Mouse (Mus musculus) heart, adult 2 months (tissue): ENCODE data around the gene Slc35f3.

Source experiments
- CTCF ChIP-seq: fragments of 200-600 bp; IDR thresholded peaks from 2 replicates; pipeline ENCODE4 v1.8.1; 2022; ENCODE audit warnings: antibody characterized with exemption, mild to moderate bottlenecking, moderate library complexity
- EP300 ChIP-seq: fragments of 200-500 bp; IDR thresholded peaks from 2 replicates; pipeline ENCODE4 v1.6.1; 2011; ENCODE audit warnings: low read depth, low read length, control low read depth; ENCODE audit not compliant: insufficient read depth
- POLR2A ChIP-seq: fragments of 200-500 bp; IDR thresholded peaks from 2 replicates; pipeline ENCODE4 v1.6.1; 2011; ENCODE audit warnings: mild to moderate bottlenecking, low read depth, low read length, control low read depth; ENCODE audit not compliant: insufficient read depth

GRCm38 (mm10) chr8:126258175-126258781 is 40.1 kb upstream of the Slc35f3 start:
- no peak for TF ChIP-seq POLR2A
- TF ChIP-seq CTCF: peak; percentile 77
- TF ChIP-seq EP300: no peak
